Mouse (Mus musculus) forebrain, embryonic 16.5 days (tissue): ENCODE measurements around the gene Kcnh1. TPM values are rescaled to one million over a fixed set of nuclear protein-coding genes. Genes with fewer than 3 reads are reported as not detected.

Experiments
- ATAC-seq: fragments of 200-750 bp; cut with Nextera tagmentation; 2 replicates; pipeline ENCODE4 v1.8.0; 2017; ENCODE audit warnings: mild to moderate bottlenecking, moderate library complexity
- H3K27ac ChIP-seq: fragments of 300-500 bp; sonication (generic); 2 replicates; pipeline ENCODE4 v1.5.1; 2014; ENCODE audit warnings: low read length, control low read depth
- H3K27me3 ChIP-seq: fragments of 300-500 bp; sonication (generic); replicated peaks from 2 replicates; pipeline ENCODE4 v1.6.1; 2014; ENCODE audit warnings: low read length; ENCODE audit not compliant: control insufficient read depth, insufficient read depth
- H3K36me3 ChIP-seq: fragments of 300-500 bp; sonication (generic); 2 replicates; pipeline ENCODE4 v1.6.1; 2014; ENCODE audit not compliant: control insufficient read depth, insufficient read depth
- H3K4me1 ChIP-seq: fragments of 300-500 bp; sonication (generic); replicated peaks from 2 replicates; pipeline ENCODE4 v1.6.1; 2014; ENCODE audit warnings: low read length; ENCODE audit not compliant: control insufficient read depth, insufficient read depth
- H3K4me2 ChIP-seq: fragments of 300-500 bp; sonication (generic); 2 replicates; pipeline ENCODE4 v1.6.1; 2014; ENCODE audit warnings: mild to moderate bottlenecking, low read length, control low read depth
- H3K4me3 ChIP-seq: fragments of 300-500 bp; sonication (generic); replicated peaks from 2 replicates; pipeline ENCODE4 v1.5.1; 2014; ENCODE audit warnings: mild to moderate bottlenecking, low read length, control low read depth
- H3K9ac ChIP-seq: fragments of 300-500 bp; sonication (generic); replicated peaks from 2 replicates; pipeline ENCODE4 v1.6.1; 2014; ENCODE audit warnings: low read depth, low read length, control low read depth
- H3K9me3 ChIP-seq: fragments of 300-500 bp; sonication (generic); 2 replicates; pipeline ENCODE4 v1.6.1; 2016; ENCODE audit warnings: low read length; ENCODE audit not compliant: control insufficient read depth
- WGBS: fragments of 180-500 bp; shearing (Covaris S2); extraction: QIAGEN DNeasy Blood & Tissue Kit; methylation state at CpG from one replicate; pipeline ENCODE4 v1.1.7; 2014; 5-methylcytosine and 5-hydroxymethylcytosine counted together
- polyA plus RNA-seq: library from polyadenylated mRNA; unstranded; fragments of >200 nt; fragmentation: Nextera tagmentation; extraction: Ambion mirVana; gene quantifications from 2 replicates; pipeline ENCODE4 v1.2.1, GENCODE M21; 2015

Gene Kcnh1
- polyA plus RNA-seq, 1 experiment from 2014 or later: 3.0 TPM

- Histone ChIP-seq H3K36me3 (no peaks in the 10 kb centered on the region), H3K9ac (no peak overlapping the region), H3K9me3 (no peaks in the 10 kb centered on the region), H3K4me1 (no peaks in the 10 kb centered on the region), H3K4me2 (no peak overlapping the region), H3K27me3 (no peaks in the 10 kb centered on the region), H3K27ac (no peak overlapping the region), H3K4me3 (no peak overlapping the region)
- 72% methylated on average over 2 of the region's 2 CpGs for WGBS
- ATAC-seq: no peak
These were observed 341.6 kb downstream of the Kcnh1 start for GRCm38 (mm10) chr1:192532212-192532611.

GRCm38 (mm10) chr1:192533016-192533415, 342.4 kb downstream of the Kcnh1 start:
- Histone ChIP-seq H3K9ac (no peak overlapping the region), H3K4me1 (no peaks in the 10 kb centered on the region), H3K36me3 (no peaks in the 10 kb centered on the region), H3K27me3 (no peaks in the 10 kb centered on the region), H3K9me3 (no peaks in the 10 kb centered on the region), H3K4me3 (no peak overlapping the region), H3K27ac (no peak overlapping the region), H3K4me2 (no peak overlapping the region)
- no peak for ATAC-seq

GRCm38 (mm10) chr1:192536440-192536839, 345.9 kb downstream of the Kcnh1 start:
- no peaks in the 10 kb centered on the region for H3K36me3 ChIP-seq
- H3K4me3 ChIP-seq: no peak overlapping the region
- H3K4me2 ChIP-seq: no peak overlapping the region
- WGBS: 55% methylated on average over 1 of the region's 1 CpGs
- H3K4me1 ChIP-seq: no peaks in the 10 kb centered on the region
- H3K9ac ChIP-seq: no peak overlapping the region
- H3K27ac ChIP-seq: no peak overlapping the region
- H3K27me3 ChIP-seq: no peaks in the 10 kb centered on the region
- ATAC-seq: no peak
- no peaks in the 10 kb centered on the region for H3K9me3 ChIP-seq

- H3K9ac ChIP-seq: no peak overlapping the region
- H3K4me1 ChIP-seq: no peaks in the 10 kb centered on the region
- no peaks in the 10 kb centered on the region for H3K36me3 ChIP-seq
- H3K4me3 ChIP-seq: no peak overlapping the region
- no peak overlapping the region for H3K27ac ChIP-seq
- ATAC-seq: no peak
- H3K27me3 ChIP-seq: no peaks in the 10 kb centered on the region
- H3K4me2 ChIP-seq: no peak overlapping the region
- no peaks in the 10 kb centered on the region for H3K9me3 ChIP-seq
- WGBS: 83% methylated on average over 7 of the region's 7 CpGs
These were observed 346.6 kb downstream of the Kcnh1 start for GRCm38 (mm10) chr1:192537169-192537568.

- Histone ChIP-seq H3K9me3 (no peaks in the 10 kb centered on the region), H3K4me3 (no peak overlapping the region), H3K4me2 (no peak overlapping the region), H3K27ac (no peak overlapping the region), H3K27me3 (no peaks in the 10 kb centered on the region), H3K4me1 (no peaks in the 10 kb centered on the region), H3K9ac (no peak overlapping the region), H3K36me3 (no peaks in the 10 kb centered on the region)
- no peak for ATAC-seq
- 73% methylated on average over 2 of the region's 2 CpGs for WGBS
These were observed 351.5 kb downstream of the Kcnh1 start for GRCm38 (mm10) chr1:192542093-192542492.

GRCm38 (mm10) chr1:192543686-192544085, 353.1 kb downstream of the Kcnh1 start:
- H3K4me2 ChIP-seq: no peak overlapping the region
- 94% methylated on average over 4 of the region's 4 CpGs for WGBS
- H3K4me3 ChIP-seq: no peak overlapping the region
- no peaks in the 10 kb centered on the region for H3K4me1 ChIP-seq
- no peaks in the 10 kb centered on the region for H3K36me3 ChIP-seq
- H3K9me3 ChIP-seq: no peaks in the 10 kb centered on the region
- no peak for ATAC-seq
- no peak overlapping the region for H3K9ac ChIP-seq
- H3K27ac ChIP-seq: no peak overlapping the region
- H3K27me3 ChIP-seq: no peaks in the 10 kb centered on the region

GRCm38 (mm10) chr1:192544091-192544490, 353.5 kb downstream of the Kcnh1 start:
- H3K9me3 ChIP-seq: no peaks in the 10 kb centered on the region
- ATAC-seq: no peak
- H3K27me3 ChIP-seq: no peaks in the 10 kb centered on the region
- 0 out of 2 replicates have a peak overlapping the region, but pooled peaks have one; percentile 6 for H3K9ac ChIP-seq
- H3K4me2 ChIP-seq: no peak overlapping the region
- H3K4me3 ChIP-seq: no peak overlapping the region
- 67% methylated on average over 9 of the region's 9 CpGs for WGBS
- no peak overlapping the region for H3K27ac ChIP-seq
- H3K4me1 ChIP-seq: no peaks in the 10 kb centered on the region
- H3K36me3 ChIP-seq: no peaks in the 10 kb centered on the region

- WGBS: 53% methylated on average over 7 of the region's 7 CpGs
- H3K4me3 ChIP-seq: no peak overlapping the region
- no peak for ATAC-seq
These were observed 354.3 kb downstream of the Kcnh1 start for GRCm38 (mm10) chr1:192544901-192545300.

GRCm38 (mm10) chr1:192546843-192547242, 356.3 kb downstream of the Kcnh1 start:
- no peak for ATAC-seq
- Histone ChIP-seq H3K4me1 (no peaks in the 10 kb centered on the region), H3K4me3 (no peak overlapping the region), H3K27me3 (no peaks in the 10 kb centered on the region), H3K9me3 (no peaks in the 10 kb centered on the region), H3K9ac (no peak overlapping the region), H3K4me2 (no peak overlapping the region), H3K36me3 (no peaks in the 10 kb centered on the region), H3K27ac (no peak overlapping the region)
- WGBS: 47% methylated on average over 1 of the region's 1 CpGs

More at GRCm38 (mm10) chr1:192544901-192545300, 354.3 kb downstream of the Kcnh1 start:
- H3K27me3 ChIP-seq: no peaks in the 10 kb centered on the region
- H3K4me1 ChIP-seq: no peaks in the 10 kb centered on the region
- H3K4me2 ChIP-seq: no peak overlapping the region
- H3K9me3 ChIP-seq: no peaks in the 10 kb centered on the region
- H3K27ac ChIP-seq: no peak overlapping the region
- no peak overlapping the region for H3K9ac ChIP-seq
- no peaks in the 10 kb centered on the region for H3K36me3 ChIP-seq

GRCm38 (mm10) chr1:192550561-192550960, 360.0 kb downstream of the Kcnh1 start:
- no peaks in the 10 kb centered on the region for H3K9me3 ChIP-seq
- no peak for ATAC-seq
- H3K4me2 ChIP-seq: no peak overlapping the region
- no peaks in the 10 kb centered on the region for H3K36me3 ChIP-seq
- no peaks in the 10 kb centered on the region for H3K4me1 ChIP-seq
- 87% methylated on average over 3 of the region's 3 CpGs for WGBS
- no peak overlapping the region for H3K9ac ChIP-seq
- no peak overlapping the region for H3K27ac ChIP-seq
- H3K27me3 ChIP-seq: no peaks in the 10 kb centered on the region
- no peak overlapping the region for H3K4me3 ChIP-seq
